8 mouse cellular contexts compared by ENCODE assay signal in genomic region chrX:52611987-52612670, GRCm38 (mm10). TPM values are rescaled to one million over a fixed set of nuclear protein-coding genes. Genes with fewer than 3 reads are reported as not detected.
DNase-seq lines count a peak whose midpoint lies in the region; ATAC-seq lines count a peak whose summit lies in the region.

No protein-coding gene starts in this region.

- H3K9me3 ChIP-seq in intestine, embryonic 16.5 days (ENCODE audit: control insufficient read depth, low read length) = no peaks in the 10 kb centered on the region
- H3K9me3 ChIP-seq in midbrain, embryonic 11.5 days (ENCODE audit: control insufficient read depth, low read length) = no peaks in the 10 kb centered on the region

- whole genome bisulfite sequencing in intestine, embryonic 16.5 days = 18% methylated on average over 28 of the region's 28 CpGs
- WGBS in midbrain, embryonic 11.5 days = 18% methylated on average over 28 of the region's 28 CpGs

- peak; percentile 6 for DNase-seq in adrenal gland, adult 2 months
- no peak for DNase-seq in adrenal gland, adult 8-10 months
- DNase-seq in ovary, postnatal 36 days (ENCODE audit: low spot score) = peak; percentile 6
- no peak for DNase-seq in ovary, postnatal 14 days (ENCODE audit: low spot score)
- peak; percentile 91 for DNase-seq in midbrain, embryonic 11.5 days (ENCODE audit: low spot score, missing footprints)
- no peak for DNase-seq in c-Kit-positive CD71-positive TER-119-positive erythroid progenitor cells, embryonic 14.5 days (ENCODE audit: low spot score)
- no peak for DNase-seq in spleen, postnatal 10 days (ENCODE audit: low spot score in 2 of 2)

- peak overlapping the region; percentile 78 for H3K9ac ChIP-seq in intestine, embryonic 16.5 days (ENCODE audit: low read depth, low read length)
- peak overlapping the region; percentile 40; the same call in 1 of the 2 replicates for H3K9ac ChIP-seq in midbrain, embryonic 11.5 days (ENCODE audit: low read length)

- H3K27me3 ChIP-seq in intestine, embryonic 16.5 days (replicated peaks; ENCODE audit: control insufficient read depth, insufficient read depth, low read length) = no peaks in the 10 kb centered on the region
- H3K27me3 ChIP-seq in midbrain, embryonic 11.5 days (ENCODE audit: control insufficient read depth, insufficient read depth, low read length) = no peaks in the 10 kb centered on the region

- peak overlapping the region; percentile 66 for H3K4me3 ChIP-seq in intestine, embryonic 16.5 days (ENCODE audit: low read length)
- peak overlapping the region; percentile 36 for H3K4me3 ChIP-seq in midbrain, embryonic 11.5 days (ENCODE audit: low read depth, low read length)

- peak overlapping the region; percentile 55 for H3K4me2 ChIP-seq in intestine, embryonic 16.5 days (ENCODE audit: low read depth, low read length)
- peak overlapping the region; percentile 65 for H3K4me2 ChIP-seq in midbrain, embryonic 11.5 days

- H3K4me1 ChIP-seq in intestine, embryonic 16.5 days (ENCODE audit: control insufficient read depth, insufficient read depth, low read length) = 0 out of 2 replicates have a peak, but pooled peaks cover 3% of the 10 kb centered on the region
- no peaks in the 10 kb centered on the region; the same call in 1 of the 2 replicates for H3K4me1 ChIP-seq in midbrain, embryonic 11.5 days (ENCODE audit: control insufficient read depth, insufficient read depth, low read length)

- ATAC-seq in intestine, embryonic 16.5 days = no peak
- ATAC-seq in midbrain, embryonic 11.5 days (ENCODE audit: low FRiP score) = no peak

- peak overlapping the region; percentile 66 for H3K27ac ChIP-seq in intestine, embryonic 16.5 days (ENCODE audit: low read length)
- no peak overlapping the region for H3K27ac ChIP-seq in midbrain, embryonic 11.5 days (ENCODE audit: low read depth, low read length)

- H3K36me3 ChIP-seq in intestine, embryonic 16.5 days (ENCODE audit: control insufficient read depth, insufficient read depth, low read length) = no peaks in the 10 kb centered on the region
- H3K36me3 ChIP-seq in midbrain, embryonic 11.5 days (ENCODE audit: control insufficient read depth, insufficient read depth, low read length) = no peaks in the 10 kb centered on the region

RNA-seq across cellular contexts. Expression of gene Gpc3, which starts 1.6 kb away (rescaled TPM):
- total RNA-seq in adrenal gland, adult 2 months (2021) = 10 to 100 TPM; 43.7 to 81.7 TPM
- 30.9 and 33.7 TPM in 2 replicates for polyA plus RNA-seq in adrenal gland, adult 2 months (2012; rRNA removed)
- 10 to 100 TPM; 57.9 to 86.1 (median 66.5) TPM for total RNA-seq in adrenal gland, adult 8-10 months (2022)
- 507 and 515 TPM in 2 replicates for polyA plus RNA-seq in intestine, embryonic 16.5 days (2015; fragmentation: Nextera tagmentation; extraction: Ambion mirVana)
- polyA plus RNA-seq in midbrain, embryonic 11.5 days (2014; fragmentation: Nextera tagmentation; extraction: Ambion mirVana) = 225 and 252 TPM in 2 replicates

Comparison
In these comparisons a context has a peak if more than half of its experiments do, and no peak if none do; other contexts are left out.
1. DNase-seq: peak in adrenal gland, adult 2 months (single experiment), ovary, postnatal 36 days (single experiment) and midbrain, embryonic 11.5 days (single experiment); none in adrenal gland, adult 8-10 months (single experiment), ovary, postnatal 14 days (single experiment), c-Kit-positive CD71-positive TER-119-positive erythroid progenitor cells, embryonic 14.5 days (single experiment) and spleen, postnatal 10 days (0 of 2).